Mouse (Mus musculus) kidney, postnatal 14 days (tissue): ENCODE measurements around the gene Ei24.

Experiments used
- DNase-seq: peaks from one replicate; pipeline ENCODE4 v3.0.0; 2022; ENCODE audit warnings: mixed read lengths

Gene Ei24

GRCm38 (mm10) chr9:36796781-36797555 is at the start of gene Ei24:
Gene Ei24, minus strand, starts transcription at chr9:36797393.
- peak; percentile 97 for DNase-seq

- DNase-seq = no peak
Observed at GRCm38 (mm10) chr9:36846346-36846745, 49.2 kb upstream of the Ei24 start.

DNA sequence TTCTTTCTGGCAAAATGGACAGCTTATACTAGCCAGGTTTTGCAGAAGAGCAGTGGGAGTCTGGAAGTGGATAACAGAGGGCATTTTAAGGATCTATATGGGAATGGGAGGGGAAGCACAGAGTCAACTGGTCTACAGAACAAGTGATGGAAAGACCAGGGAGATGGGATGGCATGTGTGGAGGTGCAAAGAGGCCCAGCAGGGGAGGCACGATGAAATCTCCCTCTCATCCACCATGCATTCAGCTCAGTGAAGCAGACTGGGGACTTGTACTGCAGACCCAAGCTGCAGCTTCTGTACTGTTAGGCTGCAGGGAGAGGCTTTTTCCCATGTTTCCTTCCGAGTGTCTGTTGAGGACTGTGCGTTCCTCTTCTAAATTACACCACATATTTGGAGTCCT is 36.7 kb upstream of the Ei24 start:
- no peak for DNase-seq

GRCm38 (mm10) chr9:36833043-36833881 is 36.1 kb upstream of the Ei24 start:
- no peak for DNase-seq

DNA sequence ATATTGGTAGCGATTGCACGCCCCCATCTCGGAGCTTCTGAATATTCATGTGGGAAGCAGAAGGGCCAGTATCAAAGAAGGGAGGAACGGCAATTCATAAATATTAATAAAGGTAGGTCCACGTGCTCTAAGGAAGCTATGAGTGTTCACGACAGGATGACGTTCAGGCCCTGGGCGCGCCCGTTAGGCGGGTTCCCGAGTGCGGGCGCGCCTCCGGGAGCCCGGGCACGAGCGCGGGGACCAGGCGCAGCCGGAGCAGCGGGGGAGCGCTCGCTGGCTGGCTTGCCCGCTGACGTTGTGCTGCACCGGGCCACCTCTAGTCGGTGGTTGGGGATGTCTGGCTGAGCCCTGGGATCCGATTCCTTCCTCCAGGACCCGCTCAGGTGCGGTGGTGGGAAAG is 35.3 kb upstream of the Ei24 start:
- DNase-seq = peak; percentile 65

GRCm38 (mm10) chr9:36831401-36831800 is 34.2 kb upstream of the Ei24 start:
- DNase-seq = no peak

GRCm38 (mm10) chr9:36826612-36827363 is 29.6 kb upstream of the Ei24 start:
- DNase-seq = no peak

GRCm38 (mm10) chr9:36822024-36822423 is 24.8 kb upstream of the Ei24 start:
- no peak for DNase-seq

DNA sequence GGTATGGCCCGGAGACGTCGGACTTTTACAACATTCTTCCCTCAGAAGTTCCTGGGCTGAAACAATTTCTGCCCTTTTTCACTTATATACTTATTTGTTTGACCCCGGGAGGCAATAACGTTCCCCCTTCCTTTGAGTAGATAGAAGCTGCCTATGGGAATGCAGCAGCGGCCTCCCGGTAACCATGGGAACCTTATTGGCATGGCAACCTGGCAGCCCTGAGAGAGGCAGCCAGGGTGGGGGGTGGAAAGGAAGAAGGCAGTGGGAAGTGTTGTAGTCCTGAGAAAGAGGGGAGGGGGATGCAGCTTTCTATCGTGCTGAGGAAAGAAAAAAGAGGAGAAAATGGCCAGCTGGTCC is 24.4 kb upstream of the Ei24 start, which contains the start of gene Fez1:
Gene Fez1 (plus strand): TSS at position 221 of the 357 bp plus-strand sequence.
- no peak for DNase-seq

DNA sequence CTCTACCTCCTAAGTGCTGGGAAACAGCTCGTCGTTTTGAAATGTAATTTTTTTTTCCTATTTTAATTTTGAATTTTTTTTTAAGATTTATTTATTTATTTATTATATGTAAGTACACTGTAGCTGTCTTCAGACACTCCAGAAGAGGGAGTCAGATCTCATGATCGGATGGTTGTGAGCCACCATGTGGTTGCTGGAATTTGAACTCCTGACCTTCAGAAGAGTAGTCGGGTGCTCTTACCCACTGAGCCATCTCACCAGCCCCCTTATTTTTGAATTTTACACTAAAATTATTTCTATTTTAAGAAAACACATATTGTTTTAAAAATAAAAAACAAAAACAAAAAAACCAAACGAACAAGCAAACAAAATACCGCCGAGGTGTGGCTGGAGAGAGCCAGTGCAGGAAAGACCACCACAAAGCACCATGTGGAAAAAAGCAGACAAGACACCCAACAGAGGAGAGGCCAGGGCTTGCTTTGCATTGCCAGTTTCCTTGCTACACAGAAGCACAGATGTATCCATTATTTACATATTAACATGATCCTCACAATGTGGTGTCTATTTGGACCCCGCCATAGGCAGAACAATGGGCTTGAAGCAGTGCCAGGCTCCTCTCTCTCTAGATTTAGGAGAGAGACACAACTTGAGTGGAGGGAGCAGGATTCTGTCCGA is 23.9 kb upstream of the Ei24 start:
- DNase-seq = no peak

GRCm38 (mm10) chr9:36818905-36819304 is 21.7 kb upstream of the Ei24 start:
- DNase-seq = no peak

DNA sequence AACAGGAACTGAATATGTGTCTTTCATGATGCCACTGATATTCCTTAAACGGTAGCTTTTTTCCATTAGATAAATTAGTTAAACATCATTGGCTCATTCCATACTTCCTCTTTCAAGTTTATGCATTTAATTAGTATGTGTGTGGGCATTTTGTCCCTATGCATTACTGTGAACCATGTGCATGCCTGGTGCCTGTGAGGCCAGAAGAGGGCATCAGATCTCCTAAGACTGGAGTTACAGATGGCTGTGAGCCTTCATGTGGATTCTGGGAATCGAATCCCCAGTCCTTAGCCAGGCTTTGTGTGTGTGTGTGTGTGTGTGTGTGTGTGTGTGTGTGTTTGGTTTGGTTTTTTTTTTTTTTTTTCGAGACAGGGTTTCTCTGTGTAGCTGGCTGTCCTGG is 17.3 kb upstream of the Ei24 start:
- DNase-seq = no peak

DNA sequence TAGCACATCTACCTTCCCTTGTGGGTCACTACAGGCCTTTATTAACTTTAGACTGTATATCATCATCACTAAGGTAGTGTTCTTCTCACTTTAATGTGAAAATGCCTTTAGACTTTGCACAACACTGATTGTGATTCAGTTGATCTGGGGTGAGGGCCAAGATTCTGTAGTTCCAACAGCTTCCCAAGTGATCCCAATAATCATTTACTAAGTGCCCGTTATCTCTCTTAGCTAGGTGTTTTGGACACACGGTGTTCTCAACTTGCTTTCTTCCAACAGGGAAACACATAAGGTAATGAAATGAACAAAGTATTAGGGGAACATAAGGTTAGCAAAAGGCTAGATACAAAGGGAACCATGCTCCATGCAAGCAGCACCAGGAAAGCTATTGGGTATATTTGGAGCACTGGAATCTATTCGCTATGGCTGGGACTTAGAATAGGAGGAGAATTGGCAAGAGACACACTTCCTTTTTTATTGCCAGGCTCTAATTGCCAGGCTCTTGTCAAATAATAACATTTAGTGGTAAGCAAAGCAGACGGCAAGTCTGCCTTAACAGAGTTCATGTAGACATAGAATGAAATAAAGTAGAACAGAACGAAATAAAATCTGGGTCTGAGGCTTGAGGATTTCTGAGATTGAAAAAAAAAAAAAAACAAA is 11.1 kb upstream of the Ei24 start:
- no peak for DNase-seq

DNA sequence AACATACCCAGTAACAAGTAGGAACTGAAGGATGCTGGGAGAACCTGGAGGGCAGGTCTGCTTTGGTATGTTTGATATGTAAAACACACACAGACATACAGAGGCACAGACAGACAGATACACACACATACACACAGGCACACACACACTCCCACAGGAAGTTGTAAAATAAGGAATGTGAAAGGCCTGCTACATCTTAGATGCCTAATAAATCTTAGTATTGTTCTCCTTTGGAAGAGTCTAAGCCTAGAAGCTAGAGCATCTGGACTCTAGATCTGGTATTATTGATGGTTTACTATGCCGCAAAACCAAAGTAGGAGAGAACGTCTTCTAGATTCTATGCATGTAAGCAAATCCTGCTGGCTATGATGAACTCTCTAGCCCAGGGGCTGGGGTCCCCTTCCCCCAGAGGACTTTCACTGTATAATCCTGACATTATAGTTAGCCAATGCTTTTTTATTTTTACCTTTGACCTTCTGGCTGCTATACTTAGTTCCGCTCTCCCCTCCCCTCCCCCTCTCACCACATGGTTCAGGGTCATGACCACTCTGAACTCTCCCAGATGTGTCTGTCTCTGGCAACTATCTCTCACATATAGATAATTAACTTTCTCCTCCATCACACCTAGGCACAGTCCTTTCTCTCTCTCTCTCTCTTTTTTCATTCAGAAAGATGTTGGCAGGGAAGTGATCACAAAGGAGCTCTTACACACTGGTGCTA is 8.2 kb upstream of the Ei24 start:
- no peak for DNase-seq

DNA sequence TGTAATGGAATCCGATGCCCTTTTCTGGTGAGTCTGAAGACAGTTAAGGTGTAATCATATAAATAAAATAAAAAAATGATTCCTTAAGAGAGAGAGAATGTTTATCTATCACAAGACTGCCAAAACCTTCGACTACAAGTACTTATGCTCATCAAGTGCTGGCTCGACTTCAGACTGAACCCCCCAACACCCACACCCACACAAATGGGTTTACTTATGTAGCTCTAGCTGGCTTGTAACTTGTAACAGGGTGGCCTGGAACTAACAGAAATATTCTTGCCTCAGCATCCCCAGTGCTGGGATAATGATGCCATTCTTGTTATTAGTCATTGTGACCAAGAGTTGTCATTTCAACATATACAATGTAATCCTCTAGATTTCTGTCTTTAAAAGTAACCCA is 6.7 kb upstream of the Ei24 start:
- no peak for DNase-seq

DNA sequence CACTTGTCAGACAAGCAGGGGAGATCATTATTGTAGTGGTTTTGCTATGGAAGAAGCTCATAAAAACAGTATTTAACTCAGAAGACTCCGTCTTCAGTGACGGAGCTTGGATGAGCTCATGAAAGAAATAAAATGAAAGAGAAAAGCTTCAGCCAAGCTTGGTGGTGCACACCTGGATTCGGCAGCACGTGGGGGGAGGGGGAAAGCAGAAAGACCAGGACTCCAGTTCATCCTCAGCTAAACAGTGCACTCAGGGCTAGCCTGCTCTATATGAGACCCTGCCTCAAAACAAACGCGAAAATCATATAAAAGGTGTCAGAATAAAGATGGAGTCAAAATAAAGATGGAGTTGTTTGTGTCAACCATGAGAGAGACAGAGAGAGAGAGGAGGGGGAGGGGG is 6.2 kb upstream of the Ei24 start:
- DNase-seq = no peak

- DNase-seq = no peak
Observed at GRCm38 (mm10) chr9:36802951-36803350, 5.8 kb upstream of the Ei24 start.

GRCm38 (mm10) chr9:36801961-36802360 is 4.8 kb upstream of the Ei24 start:
- DNase-seq = no peak

DNA sequence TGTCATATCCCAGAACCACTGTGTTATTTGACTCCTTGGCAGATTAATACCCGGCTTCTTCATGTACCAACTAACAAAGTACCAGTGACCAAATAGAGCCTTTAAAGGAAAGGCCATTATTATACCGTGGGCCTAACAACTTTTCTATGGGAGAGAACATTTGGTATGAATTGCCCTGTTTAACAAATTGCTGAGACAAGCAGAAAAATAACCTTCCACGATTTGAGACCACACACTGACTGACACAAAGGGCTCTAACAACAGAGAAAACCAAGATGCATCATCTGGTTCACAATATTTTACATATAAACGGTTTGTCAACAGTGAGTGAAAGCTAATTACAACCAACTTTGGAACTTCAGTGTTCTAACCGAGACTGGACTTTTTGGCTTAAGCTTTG is 969 bp downstream of the Ei24 start:
- DNase-seq = no peak

DNA sequence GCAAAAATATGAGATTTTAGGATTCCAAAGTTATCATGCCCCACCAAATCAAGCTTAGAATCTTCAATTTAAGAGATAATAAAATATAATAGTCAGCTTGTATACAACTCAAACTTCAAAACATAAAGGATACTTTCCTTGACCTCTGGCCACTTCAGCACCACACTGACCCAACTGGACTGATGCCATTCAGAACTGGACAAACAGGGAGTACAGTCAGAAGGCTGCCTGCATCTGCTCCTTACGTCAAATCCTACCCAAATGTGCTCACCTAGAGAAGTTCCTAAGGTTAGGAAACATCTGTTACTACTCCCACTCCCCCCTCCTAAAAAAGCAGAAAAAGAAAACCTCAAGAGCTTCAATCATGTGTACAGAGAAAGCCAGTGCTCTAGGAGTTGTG is 1.6 kb downstream of the Ei24 start:
- DNase-seq = no peak

DNA sequence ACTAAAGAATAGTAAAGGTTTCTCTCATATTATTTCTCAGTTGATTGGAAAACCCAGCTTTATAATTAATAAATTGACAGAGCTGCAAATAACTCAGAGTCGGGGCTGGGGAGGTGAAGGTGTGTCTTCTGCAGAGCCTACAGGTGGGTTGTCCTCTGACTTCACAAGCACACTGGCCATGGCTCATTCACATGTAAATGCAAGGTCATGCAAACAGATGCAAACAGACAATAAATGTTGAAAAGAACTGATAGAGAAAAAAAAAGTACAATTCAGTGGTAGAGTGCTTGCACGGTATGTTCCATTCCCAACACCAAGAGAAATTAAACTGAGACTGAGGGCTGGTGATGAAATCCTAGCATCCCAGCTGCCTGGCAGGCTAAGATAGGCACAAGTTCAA is 2.7 kb downstream of the Ei24 start:
- DNase-seq = no peak

DNA sequence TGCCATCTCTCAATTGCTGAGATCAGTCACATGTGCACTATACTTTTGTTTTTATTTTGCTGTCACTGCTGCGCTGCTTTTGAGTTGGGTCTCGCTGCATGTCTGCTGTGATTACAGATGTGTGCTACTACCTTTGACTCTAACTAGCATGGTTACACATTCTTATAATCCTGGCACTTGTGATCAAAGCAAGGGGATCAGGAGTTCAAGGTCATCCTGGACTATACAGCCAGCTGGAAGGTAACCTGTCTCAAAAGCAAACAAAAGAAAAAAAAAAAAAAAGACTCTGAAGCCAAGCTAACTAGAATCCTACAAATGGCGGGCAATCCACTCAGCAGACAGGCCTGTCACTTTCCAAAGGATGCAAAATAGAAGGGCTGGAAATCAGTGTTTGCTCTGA is 5.0 kb downstream of the Ei24 start:
- no peak for DNase-seq
